Mouse (Mus musculus) intestine, postnatal 0 days (tissue): ENCODE data around the gene Cd44. TPM values are rescaled to one million over a fixed set of nuclear protein-coding genes. Genes with fewer than 3 reads are reported as not detected.

Experiments
- ATAC-seq: fragments of 200-750 bp; cut with Nextera tagmentation; 2 replicates; pipeline ENCODE4 v1.8.0; 2017; ENCODE audit warnings: mild to moderate bottlenecking, moderate TSS enrichment, moderate library complexity
- H3K27ac ChIP-seq: fragments of 300-500 bp; sonication (generic); 2 replicates; pipeline ENCODE4 v1.5.1; 2014; ENCODE audit warnings: mild to moderate bottlenecking, low read depth, low read length, moderate library complexity
- H3K27me3 ChIP-seq: fragments of 300-500 bp; sonication (generic); replicated peaks from 2 replicates; pipeline ENCODE4 v1.6.1; 2014; ENCODE audit warnings: low read length, mixed read lengths; ENCODE audit not compliant: control insufficient read depth, insufficient read depth
- H3K36me3 ChIP-seq: fragments of 300-500 bp; sonication (generic); 2 replicates; pipeline ENCODE4 v1.6.1; 2014; ENCODE audit warnings: mild to moderate bottlenecking, moderate library complexity; ENCODE audit not compliant: control insufficient read depth, insufficient read depth
- H3K4me1 ChIP-seq: fragments of 300-500 bp; sonication (generic); replicated peaks from 2 replicates; pipeline ENCODE4 v1.6.1; 2014; ENCODE audit warnings: antibody characterized with exemption, low read length, mixed read lengths; ENCODE audit not compliant: control insufficient read depth, insufficient read depth
- H3K4me2 ChIP-seq: fragments of 300-500 bp; sonication (generic); replicated peaks from 2 replicates; pipeline ENCODE4 v1.6.1; 2014; ENCODE audit warnings: low read depth, mild to moderate bottlenecking, moderate library complexity
- H3K4me3 ChIP-seq: fragments of 300-500 bp; sonication (generic); 2 replicates; pipeline ENCODE4 v1.5.1; 2014; ENCODE audit warnings: low read depth, low read length
- H3K9ac ChIP-seq: fragments of 300-500 bp; sonication (generic); 2 replicates; pipeline ENCODE4 v1.6.1; 2014; ENCODE audit warnings: mild to moderate bottlenecking, low read depth, low read length
- H3K9me3 ChIP-seq: fragments of 300-500 bp; sonication (generic); 2 replicates; pipeline ENCODE4 v1.6.1; 2016; ENCODE audit warnings: mixed run types; ENCODE audit not compliant: control insufficient read depth
- CTCF ChIP-seq: sonication (generic); IDR thresholded peaks from 2 replicates; pipeline ENCODE4 v1.5.1; 2016; ENCODE audit warnings: low read depth, mild to moderate bottlenecking, control low read depth, antibody characterized with exemption, moderate library complexity
- WGBS: fragments of 180-500 bp; shearing (Covaris S2); extraction: QIAGEN DNeasy Blood & Tissue Kit; methylation state at CpG from one replicate; pipeline ENCODE4 v1.1.7; 2014; 5-methylcytosine and 5-hydroxymethylcytosine counted together
- polyA plus RNA-seq: library from polyadenylated mRNA; unstranded; fragments of >200 nt; fragmentation: Nextera tagmentation; extraction: Ambion mirVana; gene quantifications from 2 replicates; pipeline ENCODE4 v1.2.1, GENCODE M21; 2015

The Cd44 gene
- polyA plus RNA-seq, 1 experiment from 2014 or later: 10.6 TPM

DNA sequence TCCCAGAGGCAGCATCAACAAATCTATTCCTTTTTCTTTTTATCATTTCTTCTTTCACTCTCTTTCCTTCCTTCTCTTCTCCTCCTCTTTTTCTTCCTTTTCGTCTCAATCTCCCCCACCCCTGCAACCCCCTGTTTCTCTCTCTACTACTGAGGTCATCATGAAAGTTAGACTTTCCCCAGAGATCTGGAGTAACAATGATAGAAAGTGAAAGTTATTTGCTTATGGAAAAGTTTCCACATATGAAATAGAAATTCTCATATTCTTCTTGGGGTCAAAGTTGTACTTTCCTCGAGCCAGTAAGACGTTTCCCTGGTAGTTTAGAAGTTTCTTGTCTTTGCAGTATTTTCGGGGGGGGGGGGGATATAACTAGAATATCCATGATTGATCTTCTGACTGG, 126.8 kb downstream of the Cd44 start:
- Histone ChIP-seq H3K9me3 (no peaks in the 10 kb centered on the region), H3K27ac (no peak overlapping the region), H3K36me3 (no peaks in the 10 kb centered on the region), H3K4me2 (no peak overlapping the region), H3K9ac (no peak overlapping the region), H3K4me1 (no peaks in the 10 kb centered on the region), H3K27me3 (no peaks in the 10 kb centered on the region), H3K4me3 (no peak overlapping the region)
- no peak for ATAC-seq
- 57% methylated on average over 4 of the region's 4 CpGs for WGBS
- no peak for TF ChIP-seq CTCF

DNA sequence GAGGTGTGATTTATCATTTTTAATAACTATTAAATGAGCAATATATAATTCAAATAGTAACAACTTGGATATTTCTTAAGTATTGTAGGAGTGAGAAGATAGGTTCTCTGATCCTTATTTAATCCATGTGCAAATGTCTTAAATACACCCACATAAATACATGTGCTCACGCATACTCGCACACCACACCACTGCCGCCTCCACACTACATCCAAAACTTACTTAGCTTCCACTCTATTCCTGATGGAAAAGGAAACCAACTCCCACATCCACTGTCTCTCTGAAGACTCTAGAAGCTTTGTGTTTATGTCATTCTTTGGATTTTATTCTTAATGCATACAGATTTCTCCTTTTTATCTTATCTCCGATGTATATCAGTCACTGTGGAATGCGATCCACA, 129.2 kb downstream of the Cd44 start:
- no peak for ATAC-seq
- 92% methylated on average over 5 of the region's 5 CpGs for WGBS

DNA sequence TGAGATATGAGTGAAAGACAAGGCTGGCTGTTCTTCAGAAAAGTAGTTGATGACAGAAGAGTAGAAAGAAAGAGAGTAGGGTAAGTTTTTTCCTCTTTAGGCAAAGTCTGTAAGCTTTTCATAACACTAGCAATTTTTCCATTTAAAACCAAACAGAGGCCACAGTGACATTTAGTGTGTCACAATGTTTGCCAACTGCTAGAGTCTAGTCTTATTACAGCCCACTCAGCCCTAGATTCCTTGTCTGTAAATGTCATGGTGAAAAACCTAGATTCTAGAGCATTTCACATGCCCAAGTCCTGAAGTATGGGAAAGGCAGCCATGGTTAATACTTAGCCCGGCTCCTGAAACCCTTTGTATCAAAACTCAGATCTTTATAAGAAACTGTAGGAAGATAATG, 130.2 kb downstream of the Cd44 start:
- H3K27me3 ChIP-seq: no peaks in the 10 kb centered on the region
- TF ChIP-seq CTCF: no peak
- H3K36me3 ChIP-seq: no peaks in the 10 kb centered on the region
- H3K4me3 ChIP-seq: no peak overlapping the region
- no peak overlapping the region for H3K9ac ChIP-seq
- H3K4me2 ChIP-seq: no peak overlapping the region
- no peak for ATAC-seq
- H3K27ac ChIP-seq: no peak overlapping the region
- WGBS: 83% methylated on average over 1 of the region's 1 CpGs
- H3K9me3 ChIP-seq: no peaks in the 10 kb centered on the region
- H3K4me1 ChIP-seq: no peaks in the 10 kb centered on the region

More for the DNA sequence above, 129.2 kb downstream of the Cd44 start:
- H3K4me3 ChIP-seq: no peak overlapping the region
- H3K4me2 ChIP-seq: no peak overlapping the region
- no peak for TF ChIP-seq CTCF
- no peak overlapping the region for H3K27ac ChIP-seq
- H3K27me3 ChIP-seq: no peaks in the 10 kb centered on the region
- H3K4me1 ChIP-seq: no peaks in the 10 kb centered on the region
- no peaks in the 10 kb centered on the region for H3K36me3 ChIP-seq
- H3K9me3 ChIP-seq: no peaks in the 10 kb centered on the region
- no peak overlapping the region for H3K9ac ChIP-seq

DNA sequence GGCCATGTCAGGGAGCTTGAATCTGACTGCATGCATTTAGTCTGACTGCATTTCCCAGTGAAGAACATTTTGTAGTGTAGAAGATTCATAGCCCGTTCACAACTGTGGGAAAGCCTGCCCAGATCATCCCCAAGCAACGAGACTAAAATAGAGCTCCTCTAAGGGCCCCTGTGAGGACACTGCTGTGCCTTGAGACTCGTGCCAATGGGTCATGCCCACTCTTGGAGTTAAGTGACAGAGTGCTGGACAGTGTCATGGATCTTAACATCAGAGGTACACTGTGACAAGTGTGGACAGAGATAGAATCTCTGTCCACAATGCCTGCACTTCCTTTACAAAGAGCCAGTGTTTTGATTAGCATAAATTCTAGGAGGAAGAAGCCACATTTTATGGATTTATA, 133.2 kb downstream of the Cd44 start:
- Histone ChIP-seq H3K4me3 (no peak overlapping the region), H3K9ac (no peak overlapping the region), H3K36me3 (no peaks in the 10 kb centered on the region), H3K4me2 (no peak overlapping the region), H3K4me1 (no peaks in the 10 kb centered on the region), H3K27ac (no peak overlapping the region), H3K27me3 (no peaks in the 10 kb centered on the region), H3K9me3 (no peaks in the 10 kb centered on the region)
- no peak for ATAC-seq
- WGBS: 71% methylated on average over 3 of the region's 3 CpGs
- TF ChIP-seq CTCF: no peak

DNA sequence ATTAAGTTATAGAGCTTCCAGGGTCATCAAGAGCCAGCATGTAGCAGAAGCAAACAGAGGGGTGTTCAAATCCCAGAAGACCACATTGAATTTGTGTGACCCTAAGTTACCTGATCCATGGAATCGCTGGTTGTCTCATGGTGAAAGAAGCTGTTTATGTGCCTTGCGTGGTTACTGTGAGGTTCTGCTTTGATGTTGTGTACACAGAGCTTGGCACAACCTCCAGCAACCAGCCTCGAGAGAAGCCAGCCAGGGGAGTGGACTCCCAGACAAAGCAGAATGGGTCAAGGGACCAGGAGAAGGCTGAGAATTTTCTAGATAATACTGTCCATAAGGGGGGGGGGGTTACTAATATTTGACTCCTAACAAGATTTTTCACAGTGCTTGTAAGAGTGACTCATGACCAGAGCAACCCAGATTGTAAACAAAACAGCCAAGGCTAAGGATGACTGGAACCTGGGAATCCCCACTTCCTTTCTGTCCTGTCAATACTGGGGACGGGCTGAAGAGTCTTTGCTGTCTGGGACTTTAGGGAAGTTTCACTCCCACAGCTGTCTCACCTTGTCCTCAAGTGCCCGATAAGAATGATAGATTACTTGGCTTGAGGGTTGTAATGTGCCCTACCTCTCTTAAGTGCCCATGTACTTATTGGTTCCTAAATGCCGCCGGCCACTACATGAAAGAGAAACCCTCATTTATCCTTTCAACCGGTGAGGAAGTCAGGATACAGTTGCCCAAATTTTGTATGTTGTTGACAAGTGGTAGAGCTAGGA, 136.7 kb downstream of the Cd44 start:
- Histone ChIP-seq H3K27me3 (no peaks in the 10 kb centered on the region), H3K4me1 (no peaks in the 10 kb centered on the region), H3K27ac (no peak overlapping the region), H3K36me3 (no peaks in the 10 kb centered on the region), H3K9me3 (no peaks in the 10 kb centered on the region), H3K4me2 (no peak overlapping the region), H3K4me3 (no peak overlapping the region), H3K9ac (no peak overlapping the region)
- WGBS: 41% methylated on average over 8 of the region's 8 CpGs
- ATAC-seq: no peak
- TF ChIP-seq CTCF: no peak

DNA sequence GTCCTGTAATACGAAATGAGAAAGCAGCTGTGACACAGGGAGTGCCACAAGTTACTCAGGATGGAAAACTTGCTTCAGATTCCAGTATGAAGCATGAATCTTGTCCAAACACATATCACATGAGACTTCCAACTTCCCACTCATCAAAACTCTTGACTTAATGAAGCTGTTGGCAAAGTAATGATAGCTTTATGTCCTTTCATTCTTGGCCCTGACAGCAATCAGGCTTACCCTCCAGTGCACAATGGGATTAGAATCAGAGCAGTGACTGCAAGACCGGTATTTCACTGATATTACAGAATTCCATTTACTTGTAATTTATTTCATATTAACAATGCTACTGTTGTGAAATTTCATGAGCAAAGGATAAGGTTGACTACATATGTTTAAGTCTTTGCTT, 137.5 kb downstream of the Cd44 start:
- no peaks in the 10 kb centered on the region for H3K36me3 ChIP-seq
- H3K4me2 ChIP-seq: no peak overlapping the region
- 95% methylated on average over 2 of the region's 2 CpGs for WGBS
- no peaks in the 10 kb centered on the region for H3K9me3 ChIP-seq
- no peaks in the 10 kb centered on the region for H3K4me1 ChIP-seq
- H3K9ac ChIP-seq: no peak overlapping the region
- no peak overlapping the region for H3K27ac ChIP-seq
- no peak for ATAC-seq
- no peak overlapping the region for H3K4me3 ChIP-seq
- no peaks in the 10 kb centered on the region for H3K27me3 ChIP-seq
- no peak for TF ChIP-seq CTCF

DNA sequence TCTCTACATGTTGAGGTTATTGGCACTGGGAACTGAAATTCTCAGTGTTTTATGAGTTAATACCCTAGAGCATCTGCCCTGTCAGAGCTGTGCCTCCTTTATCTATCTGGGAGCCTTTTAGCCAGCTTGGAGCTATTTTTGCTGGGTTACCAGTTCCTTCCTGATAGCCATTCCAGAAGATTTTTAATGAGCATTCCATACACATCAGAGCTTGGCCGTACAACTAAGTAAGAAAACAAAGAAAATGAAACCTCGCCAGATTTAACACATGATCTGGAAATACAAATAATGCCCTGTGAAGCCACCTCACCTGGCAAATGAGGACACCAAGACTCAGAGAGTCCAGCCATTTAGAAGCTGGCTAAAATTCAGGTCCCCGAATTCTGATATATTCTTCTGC, 138.3 kb downstream of the Cd44 start:
- Histone ChIP-seq H3K27me3 (no peaks in the 10 kb centered on the region), H3K27ac (no peak overlapping the region), H3K4me2 (no peak overlapping the region), H3K4me1 (no peaks in the 10 kb centered on the region), H3K9me3 (no peaks in the 10 kb centered on the region), H3K4me3 (no peak overlapping the region), H3K9ac (no peak overlapping the region), H3K36me3 (no peaks in the 10 kb centered on the region)
- no peak for TF ChIP-seq CTCF
- ATAC-seq: no peak
- 89% methylated on average over 3 of the region's 3 CpGs for WGBS

Other genes with a start within 250 kb of the Cd44 start
- gene Slc1a2, start 243.0 kb downstream of the Cd44 start, polyA plus RNA-seq: 0.09 and 0.27 TPM in 2 replicates
- gene Pdhx, start 171.8 kb upstream of the Cd44 start, polyA plus RNA-seq: 22.4 and 23.5 TPM in 2 replicates
- 28.8 and 29.1 TPM in 2 replicates for gene Apip, start 172.0 kb upstream of the Cd44 start, polyA plus RNA-seq